Mouse (Mus musculus): Measurements from ENCODE around the gene Vkorc1l1. TPM values are rescaled to one million over a fixed set of nuclear protein-coding genes. Genes with fewer than 3 reads are reported as not detected.

The Vkorc1l1 gene
- 32.4 and 37.6 TPM in 2 replicates for polyA plus RNA-seq (2014; fragmentation: Nextera tagmentation; extraction: Ambion mirVana)

DNA sequence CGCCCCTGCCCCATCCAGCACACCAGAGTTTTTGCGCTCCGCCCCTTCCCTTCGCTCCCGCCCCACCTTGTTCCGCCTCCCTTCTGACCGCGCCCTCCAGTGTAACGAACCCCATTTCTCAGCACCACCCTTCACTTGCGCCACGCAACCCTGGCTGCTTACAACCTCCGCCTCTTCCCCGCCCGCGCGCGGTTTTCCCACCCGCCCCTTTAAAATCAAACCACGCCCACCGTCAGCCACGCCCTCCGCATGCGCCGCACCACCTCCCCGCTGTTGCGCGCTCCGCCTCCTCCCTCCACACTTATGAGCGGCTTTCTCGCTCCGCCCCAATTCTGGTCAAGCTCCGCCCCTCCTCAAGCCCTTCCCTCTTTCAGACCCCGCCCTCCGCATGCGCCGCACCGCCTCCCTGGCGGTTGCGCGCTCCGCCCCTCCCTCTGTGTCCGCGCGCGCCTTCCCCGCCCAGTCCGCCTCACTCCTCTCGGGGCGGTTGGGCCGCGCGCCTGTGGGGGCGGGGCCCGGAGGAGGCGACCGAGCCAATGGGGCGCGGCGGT, at the start of gene Vkorc1l1:
Vkorc1l1 (plus strand) TSS at position 476 of the 551 bp plus-strand sequence.
- ATAC-seq (ENCODE audit: low FRiP score) (peak; percentile 96), DNase-seq (ENCODE audit: low spot score) (peak; percentile 99)
- Histone ChIP-seq H3K36me3 (replicated peaks; ENCODE audit: control insufficient read depth, insufficient read depth) (no peaks in the 10 kb centered on the region; the same call in 1 of the 2 replicates), H3K9ac (peak within 1 kb of the TSS; percentile 87), H3K4me1 (replicated peaks; ENCODE audit: control insufficient read depth, insufficient read depth, low read length) (peaks cover 6% of the 10 kb centered on the region), H3K4me3 (replicated peaks; ENCODE audit: low read length) (peak within 1 kb of the TSS; percentile 85), H3K9me3 (ENCODE audit: control insufficient read depth, low read length) (no peaks in the 10 kb centered on the region), H3K4me2 (replicated peaks) (peak within 1 kb of the TSS; percentile 80), H3K27ac (peak within 1 kb of the TSS; percentile 66), H3K27me3 (ENCODE audit: control insufficient read depth, insufficient read depth, low read length) (no peaks in the 10 kb centered on the region)
- WGBS: under 1% methylated on average over 57 of the region's 59 CpGs

DNA sequence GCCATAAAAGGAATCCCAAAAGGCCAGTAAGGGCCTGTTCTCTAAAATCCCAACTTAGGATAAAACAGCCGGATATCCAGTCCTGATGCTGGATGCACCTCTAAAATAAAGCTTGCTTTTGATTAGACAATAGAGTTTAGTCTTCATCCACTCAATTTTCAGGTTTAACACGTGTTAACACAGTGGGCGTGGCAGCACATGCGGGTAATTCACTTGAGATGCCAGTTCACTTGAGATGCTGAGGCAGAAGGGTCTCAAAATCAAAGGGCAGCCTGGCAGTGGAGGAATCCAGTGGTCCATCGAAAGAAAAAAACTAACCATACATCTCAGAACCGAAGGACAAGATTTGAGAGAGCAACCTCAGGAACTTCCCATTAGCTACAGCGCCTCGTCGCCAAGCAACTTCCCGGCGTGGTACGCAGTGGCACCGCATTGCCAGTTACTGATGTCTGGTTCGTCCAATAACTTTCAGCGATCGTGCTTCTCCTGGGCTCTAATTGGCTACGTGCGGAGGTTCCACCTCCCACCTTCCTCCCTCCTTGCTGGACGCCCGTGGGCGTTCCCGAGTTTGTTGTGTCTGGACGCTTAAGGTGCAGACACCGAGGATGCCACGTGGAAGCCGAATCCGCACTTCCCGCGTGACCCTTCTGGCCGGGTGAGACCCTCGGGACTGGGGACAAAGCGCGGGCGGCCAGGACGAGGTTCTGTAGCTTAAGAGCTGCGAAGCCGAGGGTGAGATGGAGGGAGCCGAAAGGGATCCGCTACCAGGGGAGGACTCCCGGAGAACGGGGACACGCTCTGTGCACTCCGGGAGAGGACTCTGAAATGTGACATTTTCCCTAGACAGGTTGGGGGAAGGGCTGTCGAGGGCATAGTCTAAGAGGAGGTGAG, 46.3 kb upstream of the Vkorc1l1 start, which contains the start of gene Zbed5:
Zbed5 (plus strand) TSS at position 526 of the 891 bp plus-strand sequence.
- Histone ChIP-seq H3K9me3 (ENCODE audit: control insufficient read depth, low read length) (no peaks in the 10 kb centered on the region), H3K4me1 (replicated peaks; ENCODE audit: control insufficient read depth, insufficient read depth, low read length) (peaks cover 8% of the 10 kb centered on the region), H3K27me3 (ENCODE audit: control insufficient read depth, insufficient read depth, low read length) (no peaks in the 10 kb centered on the region), H3K27ac (0 out of 2 replicates have a peak within 1 kb of the TSS, but pooled peaks have one; percentile 47), H3K4me3 (replicated peaks; ENCODE audit: low read length) (peak within 1 kb of the TSS; percentile 78), H3K36me3 (replicated peaks; ENCODE audit: control insufficient read depth, insufficient read depth) (0 out of 2 replicates have a peak, but pooled peaks cover 1% of the 10 kb centered on the region), H3K4me2 (replicated peaks) (peak within 1 kb of the TSS; percentile 88), H3K9ac (peak within 1 kb of the TSS; percentile 71)
- WGBS: 2% methylated on average over 44 of the region's 44 CpGs
- ATAC-seq (ENCODE audit: low FRiP score): peak; percentile 100
- DNase-seq (ENCODE audit: low spot score): peak; percentile 91

DNA sequence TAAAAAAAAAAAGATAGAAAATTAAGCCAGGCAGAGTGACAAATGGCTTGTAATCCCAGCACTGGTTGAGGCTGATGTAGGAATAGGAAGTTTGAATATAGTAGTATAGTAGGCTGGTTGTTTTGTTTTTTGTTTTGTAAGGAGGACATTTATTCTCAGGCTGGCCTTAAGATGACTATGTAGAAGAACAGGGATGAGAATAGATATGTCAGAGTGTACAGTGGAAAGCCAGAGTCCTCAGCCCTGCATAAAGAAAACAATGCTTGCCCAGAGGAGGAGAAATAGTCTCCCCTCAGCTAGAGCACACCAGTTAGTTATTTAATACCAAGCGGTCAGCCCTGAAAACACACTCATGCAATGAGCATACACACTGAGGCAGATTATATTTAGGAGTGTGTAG, 43.3 kb upstream of the Vkorc1l1 start, which contains the start of gene Phkg1:
Phkg1 (minus strand) TSS at position 101 of the 400 bp plus-strand sequence.
- DNase-seq (ENCODE audit: low spot score): no peak
- H3K36me3 ChIP-seq (replicated peaks; ENCODE audit: control insufficient read depth, insufficient read depth): peaks cover 27% of the 10 kb centered on the region

DNA sequence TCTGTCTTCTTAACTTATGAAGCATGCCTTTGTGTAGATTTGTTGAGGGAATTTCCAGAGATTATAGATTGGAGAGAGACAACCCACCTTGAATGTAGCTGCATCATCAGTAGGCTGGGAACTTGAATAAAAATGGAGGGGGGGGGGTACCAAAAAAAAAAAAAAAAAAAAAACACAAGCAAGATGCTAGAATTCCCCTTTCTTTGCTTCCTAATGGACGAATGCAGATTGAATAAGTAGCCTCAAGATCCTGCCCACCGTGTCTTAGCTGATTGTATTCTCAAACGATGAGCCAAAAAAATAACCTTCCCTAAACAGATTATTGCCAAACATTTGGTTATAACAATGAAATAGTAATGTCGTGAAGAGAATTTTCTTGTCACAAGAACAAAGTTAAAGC, 34.0 kb upstream of the Vkorc1l1 start:
- ATAC-seq (ENCODE audit: low FRiP score): no peak
- peak overlapping the region; percentile 98 for H3K27ac ChIP-seq
- H3K36me3 ChIP-seq (replicated peaks; ENCODE audit: control insufficient read depth, insufficient read depth): peaks cover 10% of the 10 kb centered on the region
- no peaks in the 10 kb centered on the region for H3K27me3 ChIP-seq (ENCODE audit: control insufficient read depth, insufficient read depth, low read length)
- no peak for DNase-seq (ENCODE audit: low spot score)
- H3K9ac ChIP-seq: peak overlapping the region; percentile 70
- peaks cover 5% of the 10 kb centered on the region; the same call in 1 of the 2 replicates for H3K4me1 ChIP-seq (replicated peaks; ENCODE audit: control insufficient read depth, insufficient read depth, low read length)
- peak overlapping the region; percentile 48 for H3K4me3 ChIP-seq (replicated peaks; ENCODE audit: low read length)
- H3K4me2 ChIP-seq (replicated peaks): peak overlapping the region; percentile 70
- no peaks in the 10 kb centered on the region for H3K9me3 ChIP-seq (ENCODE audit: control insufficient read depth, low read length)
- 20% methylated on average over 4 of the region's 4 CpGs for WGBS

More for the DNA sequence above, 43.3 kb upstream of the Vkorc1l1 start, which contains the start of gene Phkg1:
- H3K9ac ChIP-seq: no peak within 1 kb of the TSS
- H3K27ac ChIP-seq: no peak within 1 kb of the TSS
- no peaks in the 10 kb centered on the region for H3K27me3 ChIP-seq (ENCODE audit: control insufficient read depth, insufficient read depth, low read length)
- WGBS: 93% methylated on average over 1 of the region's 1 CpGs
- H3K4me3 ChIP-seq (replicated peaks; ENCODE audit: low read length): no peak within 1 kb of the TSS
- ATAC-seq (ENCODE audit: low FRiP score): no peak
- no peaks in the 10 kb centered on the region for H3K9me3 ChIP-seq (ENCODE audit: control insufficient read depth, low read length)
- no peak within 1 kb of the TSS for H3K4me2 ChIP-seq (replicated peaks)
- peaks cover 8% of the 10 kb centered on the region for H3K4me1 ChIP-seq (replicated peaks; ENCODE audit: control insufficient read depth, insufficient read depth, low read length)

DNA sequence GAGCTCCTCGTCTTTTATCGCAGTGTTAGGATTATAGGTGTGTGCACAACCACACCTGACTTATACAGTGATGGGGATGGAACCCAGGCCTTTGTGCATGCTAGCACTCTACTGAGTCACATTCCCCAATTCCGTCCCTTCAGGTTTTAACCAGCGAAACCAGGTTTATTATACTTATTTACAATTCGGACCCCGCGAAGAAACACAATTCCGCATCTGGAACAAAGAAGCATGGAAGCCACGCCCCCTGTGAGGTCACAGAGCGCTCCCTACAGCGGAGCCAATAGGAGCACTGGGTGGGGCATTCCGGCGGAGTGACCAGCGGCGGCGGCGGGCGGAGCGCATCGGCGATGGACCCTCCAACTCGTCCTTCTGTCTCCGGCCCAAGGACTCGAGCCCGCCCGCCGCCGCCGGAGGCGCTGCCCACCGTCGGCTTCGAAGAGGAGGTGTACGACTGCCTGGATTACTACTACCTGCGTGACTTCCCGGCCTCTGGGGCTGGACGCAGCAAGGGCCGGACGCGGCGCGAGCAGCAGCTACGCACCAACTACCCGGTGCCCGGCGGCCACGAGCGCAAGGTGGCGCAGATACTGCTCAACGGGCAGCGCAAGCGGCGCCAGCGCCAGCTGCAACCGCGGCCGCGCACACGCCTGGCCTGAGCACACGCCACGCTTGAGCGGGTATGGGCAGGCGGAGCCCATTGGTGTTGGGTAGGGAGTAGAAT, 33.4 kb upstream of the Vkorc1l1 start, which contains the start of gene Nupr1l:
Nupr1l (plus strand) TSS at position 299 of the 724 bp plus-strand sequence.
- H3K4me3 ChIP-seq (replicated peaks; ENCODE audit: low read length): peak within 1 kb of the TSS; percentile 48
- ATAC-seq (ENCODE audit: low FRiP score) (peak; percentile 96), DNase-seq (ENCODE audit: low spot score) (peak; percentile 96)
- H3K4me2 ChIP-seq (replicated peaks): peak within 1 kb of the TSS; percentile 70
- no peaks in the 10 kb centered on the region for H3K9me3 ChIP-seq (ENCODE audit: control insufficient read depth, low read length)
- under 1% methylated on average over 63 of the region's 63 CpGs for WGBS
- H3K27ac ChIP-seq: peak within 1 kb of the TSS; percentile 98
- no peaks in the 10 kb centered on the region for H3K27me3 ChIP-seq (ENCODE audit: control insufficient read depth, insufficient read depth, low read length)
- H3K36me3 ChIP-seq (replicated peaks; ENCODE audit: control insufficient read depth, insufficient read depth): peaks cover 4% of the 10 kb centered on the region; the same call in 1 of the 2 replicates
- peak within 1 kb of the TSS; percentile 70 for H3K9ac ChIP-seq
- H3K4me1 ChIP-seq (replicated peaks; ENCODE audit: control insufficient read depth, insufficient read depth, low read length): peaks cover 5% of the 10 kb centered on the region; the same call in 1 of the 2 replicates

DNA sequence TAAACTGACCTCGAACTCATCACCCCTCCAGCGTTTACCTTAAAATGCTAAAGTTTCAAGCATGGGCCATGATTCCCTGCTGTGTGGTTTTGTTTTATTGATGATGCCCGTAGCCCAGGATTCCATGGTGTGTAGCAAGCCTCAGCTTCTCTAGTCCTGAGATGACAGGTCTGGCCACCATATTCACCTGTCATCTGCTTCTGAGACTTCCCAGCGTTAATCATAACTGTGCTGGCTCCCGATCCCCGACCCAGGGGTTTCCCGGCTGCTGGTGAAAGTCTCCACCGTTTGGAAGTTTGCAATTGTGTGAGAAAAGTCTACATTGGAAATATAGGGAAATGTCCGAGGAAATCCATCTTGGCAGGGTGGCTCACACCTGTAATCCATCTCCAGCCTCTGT, 32.6 kb upstream of the Vkorc1l1 start:
- peaks cover under 1% of the 10 kb centered on the region; the same call in 1 of the 2 replicates for H3K36me3 ChIP-seq (replicated peaks; ENCODE audit: control insufficient read depth, insufficient read depth)
- no peaks in the 10 kb centered on the region for H3K27me3 ChIP-seq (ENCODE audit: control insufficient read depth, insufficient read depth, low read length)
- peaks cover 5% of the 10 kb centered on the region; the same call in 1 of the 2 replicates for H3K4me1 ChIP-seq (replicated peaks; ENCODE audit: control insufficient read depth, insufficient read depth, low read length)

DNA sequence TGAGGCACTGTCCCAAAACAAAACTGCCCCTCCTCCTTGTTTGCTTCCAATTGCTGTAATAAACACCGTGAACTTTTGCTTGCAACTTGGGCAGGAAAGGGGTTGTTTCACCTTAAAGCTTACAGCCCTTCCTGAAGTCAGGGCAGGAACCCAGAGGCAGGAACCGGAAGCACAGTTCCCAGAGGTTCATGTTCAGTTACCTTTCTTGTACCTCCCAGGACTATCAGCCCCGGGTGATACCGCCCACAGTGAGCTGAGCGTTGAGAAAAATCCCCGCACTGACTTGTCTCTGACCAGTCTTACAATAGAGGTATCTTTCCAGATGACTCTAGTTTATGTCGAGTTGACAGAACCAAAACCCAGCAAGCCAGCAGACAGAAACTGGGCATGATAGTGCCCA, 32.2 kb upstream of the Vkorc1l1 start:
- DNase-seq (ENCODE audit: low spot score) (no peak), ATAC-seq (ENCODE audit: low FRiP score) (no peak)
- Histone ChIP-seq H3K27ac (no peak overlapping the region), H3K9ac (no peak overlapping the region), H3K9me3 (ENCODE audit: control insufficient read depth, low read length) (no peaks in the 10 kb centered on the region), H3K4me2 (replicated peaks) (peak overlapping the region; percentile 70; the same call in 1 of the 2 replicates), H3K27me3 (ENCODE audit: control insufficient read depth, insufficient read depth, low read length) (no peaks in the 10 kb centered on the region), H3K4me1 (replicated peaks; ENCODE audit: control insufficient read depth, insufficient read depth, low read length) (peaks cover 5% of the 10 kb centered on the region; the same call in 1 of the 2 replicates), H3K36me3 (replicated peaks; ENCODE audit: control insufficient read depth, insufficient read depth) (no peaks in the 10 kb centered on the region), H3K4me3 (replicated peaks; ENCODE audit: low read length) (no peak overlapping the region)
- 86% methylated on average over 7 of the region's 7 CpGs for WGBS

More for the DNA sequence above, 32.6 kb upstream of the Vkorc1l1 start:
- DNase-seq (ENCODE audit: low spot score) (no peak), ATAC-seq (ENCODE audit: low FRiP score) (no peak)
- H3K4me3 ChIP-seq (replicated peaks; ENCODE audit: low read length): peak overlapping the region; percentile 48
- no peaks in the 10 kb centered on the region for H3K9me3 ChIP-seq (ENCODE audit: control insufficient read depth, low read length)
- H3K4me2 ChIP-seq (replicated peaks): peak overlapping the region; percentile 70
- 73% methylated on average over 9 of the region's 9 CpGs for WGBS
- H3K27ac ChIP-seq: peak overlapping the region; percentile 98
- H3K9ac ChIP-seq: peak overlapping the region; percentile 70

DNA sequence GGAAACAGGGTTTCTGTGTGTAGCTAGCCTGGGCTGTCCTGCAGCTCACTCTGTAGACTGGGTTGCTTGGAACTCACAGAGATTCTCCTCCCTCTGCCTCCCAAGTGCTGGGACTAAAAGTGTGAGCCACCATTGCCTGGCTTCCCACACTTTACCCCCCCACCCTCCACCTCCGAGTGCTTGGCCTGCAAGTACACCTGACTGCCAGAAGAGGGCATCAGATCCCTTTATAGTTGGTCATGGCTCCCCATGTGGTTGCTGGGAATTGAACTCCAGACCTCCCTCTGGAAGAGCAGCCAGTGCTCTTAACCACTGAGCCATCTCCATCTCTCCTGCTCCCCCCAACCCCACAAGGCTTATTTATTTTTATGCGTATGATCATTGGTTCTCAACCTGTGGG, 27.7 kb upstream of the Vkorc1l1 start:
- WGBS: 28% methylated on average over 2 of the region's 2 CpGs
- no peak overlapping the region for H3K9ac ChIP-seq
- H3K36me3 ChIP-seq (replicated peaks; ENCODE audit: control insufficient read depth, insufficient read depth): no peaks in the 10 kb centered on the region
- H3K4me1 ChIP-seq (replicated peaks; ENCODE audit: control insufficient read depth, insufficient read depth, low read length): peaks cover 3% of the 10 kb centered on the region; the same call in 1 of the 2 replicates
- H3K4me3 ChIP-seq (replicated peaks; ENCODE audit: low read length): no peak overlapping the region
- H3K4me2 ChIP-seq (replicated peaks): no peak overlapping the region
- ATAC-seq (ENCODE audit: low FRiP score) (no peak), DNase-seq (ENCODE audit: low spot score) (no peak)
- H3K27ac ChIP-seq: no peak overlapping the region
- no peaks in the 10 kb centered on the region for H3K27me3 ChIP-seq (ENCODE audit: control insufficient read depth, insufficient read depth, low read length)
- H3K9me3 ChIP-seq (ENCODE audit: control insufficient read depth, low read length): no peaks in the 10 kb centered on the region
